Mouse (Mus musculus) bone marrow macrophage, adult 2 months (primary cell): ENCODE results near the gene Plekha7.

Experiments
- CTCF ChIP-seq: IDR thresholded peaks from 2 replicates; pipeline ENCODE4 v1.5.1; 2012; ENCODE audit warnings: low read depth, mild to moderate bottlenecking, low read length, moderate library complexity
- POLR2A ChIP-seq: IDR thresholded peaks from 2 replicates; pipeline ENCODE4 v1.6.1; 2012; ENCODE audit warnings: mild to moderate bottlenecking, low read depth, low read length, borderline replicate concordance

GRCm38 (mm10) chr7:116240353-116240752, 67.8 kb downstream of the Plekha7 start:
- TF ChIP-seq CTCF (no peak), POLR2A (no peak)
